Mouse (Mus musculus): ENCODE results near the gene Rbpj. TPM values are rescaled to one million over a fixed set of nuclear protein-coding genes. Genes with fewer than 3 reads are reported as not detected.

Rbpj gene
- polyA plus RNA-seq, 1 experiment from 2014 or later, result 14.2 TPM

GRCm38 (mm10) chr5:53656596-53656995 is 190.6 kb downstream of the Rbpj start:
- no peak overlapping the region for H3K27ac ChIP-seq (ENCODE audit: low read depth, low read length)

GRCm38 (mm10) chr5:53657925-53658324 is 192.0 kb downstream of the Rbpj start:
- Histone ChIP-seq H3K4me2 (replicated peaks; ENCODE audit: low read depth) (no peak overlapping the region), H3K27me3 (replicated peaks; ENCODE audit: control insufficient read depth, insufficient read depth, low read length) (no peaks in the 10 kb centered on the region), H3K9ac (ENCODE audit: low read depth, low read length) (no peak overlapping the region), H3K4me3 (ENCODE audit: low read depth, low read length) (no peak overlapping the region), H3K4me1 (replicated peaks; ENCODE audit: control insufficient read depth, insufficient read depth, low read length) (no peaks in the 10 kb centered on the region), H3K27ac (ENCODE audit: low read depth, low read length) (no peak overlapping the region), H3K36me3 (ENCODE audit: control insufficient read depth, insufficient read depth) (peaks cover 3% of the 10 kb centered on the region; the same call in 1 of the 2 replicates), H3K9me3 (ENCODE audit: control insufficient read depth) (no peaks in the 10 kb centered on the region)
- peak; percentile 73 for TF ChIP-seq CTCF (IDR thresholded peaks at IDR 0.05; ENCODE audit: low read depth)
- WGBS, result 80% methylated on average over 6 of the region's 6 CpGs
- no peak for ATAC-seq

More at GRCm38 (mm10) chr5:53656596-53656995, 190.6 kb downstream of the Rbpj start:
- 5% methylated on average over 1 of the region's 1 CpGs for WGBS
- Histone ChIP-seq H3K4me3 (ENCODE audit: low read depth, low read length) (no peak overlapping the region), H3K4me2 (replicated peaks; ENCODE audit: low read depth) (no peak overlapping the region), H3K27me3 (replicated peaks; ENCODE audit: control insufficient read depth, insufficient read depth, low read length) (no peaks in the 10 kb centered on the region), H3K9me3 (ENCODE audit: control insufficient read depth) (no peaks in the 10 kb centered on the region), H3K36me3 (ENCODE audit: control insufficient read depth, insufficient read depth) (peaks cover 11% of the 10 kb centered on the region), H3K4me1 (replicated peaks; ENCODE audit: control insufficient read depth, insufficient read depth, low read length) (no peaks in the 10 kb centered on the region), H3K9ac (ENCODE audit: low read depth, low read length) (no peak overlapping the region)
- ATAC-seq, result no peak
- no peak for TF ChIP-seq CTCF (IDR thresholded peaks at IDR 0.05; ENCODE audit: low read depth)

DNA sequence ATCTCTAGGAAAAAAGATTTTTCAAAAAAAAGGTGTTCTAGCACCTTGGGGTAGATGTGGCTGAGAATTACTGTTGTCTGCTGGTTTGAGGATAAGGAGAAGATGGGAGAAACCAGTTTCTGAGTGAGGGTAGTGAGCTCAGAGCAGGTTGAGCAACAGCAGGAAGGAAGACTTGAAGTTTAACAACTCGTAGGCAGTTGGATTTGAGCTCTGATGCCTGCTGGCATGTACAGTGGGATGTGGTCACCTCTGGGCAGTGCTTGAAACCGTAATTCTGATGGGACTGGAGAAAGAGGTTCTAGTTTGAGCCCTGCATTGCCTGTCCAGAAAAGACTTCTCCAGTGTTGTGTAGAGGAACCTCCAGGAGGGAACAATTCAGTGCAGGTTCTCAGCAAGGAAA is 195.6 kb downstream of the Rbpj start:
- no peak overlapping the region for H3K4me3 ChIP-seq (ENCODE audit: low read depth, low read length)
- TF ChIP-seq CTCF (IDR thresholded peaks at IDR 0.05; ENCODE audit: low read depth), result no peak
- no peak for ATAC-seq
- H3K9me3 ChIP-seq (ENCODE audit: control insufficient read depth), result no peaks in the 10 kb centered on the region
- 79% methylated on average over 2 of the region's 2 CpGs for WGBS
- H3K4me1 ChIP-seq (replicated peaks; ENCODE audit: control insufficient read depth, insufficient read depth, low read length), result no peaks in the 10 kb centered on the region
- no peaks in the 10 kb centered on the region for H3K27me3 ChIP-seq (replicated peaks; ENCODE audit: control insufficient read depth, insufficient read depth, low read length)
- no peak overlapping the region for H3K9ac ChIP-seq (ENCODE audit: low read depth, low read length)
- H3K36me3 ChIP-seq (ENCODE audit: control insufficient read depth, insufficient read depth), result no peaks in the 10 kb centered on the region
- H3K4me2 ChIP-seq (replicated peaks; ENCODE audit: low read depth), result no peak overlapping the region
- no peak overlapping the region for H3K27ac ChIP-seq (ENCODE audit: low read depth, low read length)

DNA sequence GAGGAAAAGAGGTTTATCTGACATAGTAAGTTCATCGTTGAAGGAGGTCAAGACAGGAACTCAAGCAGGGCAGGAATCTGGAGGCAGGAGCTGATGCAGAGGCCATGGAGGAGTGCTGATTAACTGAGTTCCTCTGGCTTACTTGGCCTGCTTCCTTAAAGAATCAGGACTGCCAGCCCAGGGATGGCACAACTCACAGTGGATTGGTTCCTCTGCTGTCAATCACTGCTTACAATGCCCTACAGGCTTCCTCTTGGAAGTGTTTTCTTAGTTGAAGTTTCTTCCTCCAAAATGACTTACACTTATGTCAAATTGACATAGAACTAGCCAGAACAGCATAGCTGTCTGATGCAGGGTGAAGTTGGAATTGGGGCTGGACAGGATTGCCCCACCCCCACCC is 196.5 kb downstream of the Rbpj start:
- Histone ChIP-seq H3K4me1 (replicated peaks; ENCODE audit: control insufficient read depth, insufficient read depth, low read length) (no peaks in the 10 kb centered on the region), H3K4me2 (replicated peaks; ENCODE audit: low read depth) (no peak overlapping the region), H3K9ac (ENCODE audit: low read depth, low read length) (no peak overlapping the region), H3K36me3 (ENCODE audit: control insufficient read depth, insufficient read depth) (no peaks in the 10 kb centered on the region), H3K27ac (ENCODE audit: low read depth, low read length) (no peak overlapping the region), H3K9me3 (ENCODE audit: control insufficient read depth) (no peaks in the 10 kb centered on the region), H3K4me3 (ENCODE audit: low read depth, low read length) (no peak overlapping the region), H3K27me3 (replicated peaks; ENCODE audit: control insufficient read depth, insufficient read depth, low read length) (no peaks in the 10 kb centered on the region)
- TF ChIP-seq CTCF (IDR thresholded peaks at IDR 0.05; ENCODE audit: low read depth), result no peak
- WGBS, result 45% methylated on average over 1 of the region's 1 CpGs
- ATAC-seq, result no peak

- H3K9ac ChIP-seq (ENCODE audit: low read depth, low read length), result no peak overlapping the region
- H3K27ac ChIP-seq (ENCODE audit: low read depth, low read length), result no peak overlapping the region
- no peaks in the 10 kb centered on the region for H3K36me3 ChIP-seq (ENCODE audit: control insufficient read depth, insufficient read depth)
- no peak for ATAC-seq
- H3K4me3 ChIP-seq (ENCODE audit: low read depth, low read length), result no peak overlapping the region
- H3K27me3 ChIP-seq (replicated peaks; ENCODE audit: control insufficient read depth, insufficient read depth, low read length), result no peaks in the 10 kb centered on the region
- no peaks in the 10 kb centered on the region for H3K9me3 ChIP-seq (ENCODE audit: control insufficient read depth)
- no peak overlapping the region for H3K4me2 ChIP-seq (replicated peaks; ENCODE audit: low read depth)
- no peak for TF ChIP-seq CTCF (IDR thresholded peaks at IDR 0.05; ENCODE audit: low read depth)
- H3K4me1 ChIP-seq (replicated peaks; ENCODE audit: control insufficient read depth, insufficient read depth, low read length), result no peaks in the 10 kb centered on the region
Observed at GRCm38 (mm10) chr5:53663665-53664064, 197.7 kb downstream of the Rbpj start.

GRCm38 (mm10) chr5:53668021-53668420 is 202.1 kb downstream of the Rbpj start:
- H3K9ac ChIP-seq (ENCODE audit: low read depth, low read length), result no peak overlapping the region
- TF ChIP-seq CTCF (IDR thresholded peaks at IDR 0.05; ENCODE audit: low read depth), result no peak

More at GRCm38 (mm10) chr5:53668021-53668420, 202.1 kb downstream of the Rbpj start:
- Histone ChIP-seq H3K4me1 (replicated peaks; ENCODE audit: control insufficient read depth, insufficient read depth, low read length) (no peaks in the 10 kb centered on the region), H3K36me3 (ENCODE audit: control insufficient read depth, insufficient read depth) (no peaks in the 10 kb centered on the region), H3K9me3 (ENCODE audit: control insufficient read depth) (no peaks in the 10 kb centered on the region), H3K27me3 (replicated peaks; ENCODE audit: control insufficient read depth, insufficient read depth, low read length) (no peaks in the 10 kb centered on the region), H3K4me2 (replicated peaks; ENCODE audit: low read depth) (no peak overlapping the region), H3K27ac (ENCODE audit: low read depth, low read length) (no peak overlapping the region), H3K4me3 (ENCODE audit: low read depth, low read length) (no peak overlapping the region)
- no peak for ATAC-seq
- WGBS, result 62% methylated on average over 5 of the region's 5 CpGs

Measured in intestine, postnatal 0 days (tissue).